ENCODE assay signal across 1 mouse cellular context in the genomic region with DNA sequence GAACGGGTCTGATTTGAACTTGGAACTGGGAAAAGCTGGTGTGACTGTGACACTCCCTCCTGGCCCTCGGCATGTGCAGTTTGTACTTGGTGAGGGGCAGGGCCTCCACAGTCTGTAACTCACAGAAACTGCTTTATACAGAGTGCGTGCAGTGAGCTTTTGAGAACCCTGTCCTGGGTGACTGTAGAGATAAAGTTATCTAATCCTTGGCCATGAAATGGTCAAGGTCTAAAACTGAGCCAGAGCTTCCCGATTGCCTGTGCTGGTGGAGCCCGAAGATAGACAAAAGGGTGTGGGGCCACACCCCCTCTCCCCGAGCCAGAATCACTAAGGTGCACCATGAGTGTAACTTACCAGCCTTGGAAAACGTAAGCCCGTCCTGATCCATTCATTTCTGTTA.
TF ChIP-seq lines count a peak whose summit lies in the region.

No protein-coding gene starts in this region.

TF ChIP-seq in MEL, 35 proteins besides CTCF, POLR2A, EP300 and RAD21 (continued from another document):
- TF ChIP-seq USF2 (IDR thresholded peaks at IDR 0.05; ENCODE audit: borderline replicate concordance in 1 of 2, insufficient read depth in 1 of 2, low read depth in 1 of 2, low read length in 2 of 2) (no peak), TBP (IDR thresholded peaks at IDR 0.05; ENCODE audit: low read depth, low read length) (no peak), ZKSCAN1 (IDR thresholded peaks at IDR 0.05; ENCODE audit: low read depth, low read length) (no peak), JUND (IDR thresholded peaks at IDR 0.05; ENCODE audit: low read depth, low read length) (no peak), GABPA (IDR thresholded peaks at IDR 0.05; ENCODE audit: low read depth, low read length) (no peak), MAX (IDR thresholded peaks at IDR 0.05; ENCODE audit: low read length) (no peak; the same call in 1 of the 2 replicates), SIN3A (IDR thresholded peaks at IDR 0.05; ENCODE audit: low read length) (peak; percentile 64; the same call in 1 of the 2 replicates), BHLHE40 (IDR thresholded peaks at IDR 0.05; ENCODE audit: borderline replicate concordance, low read depth, low read length) (no peak), HCFC1 (IDR thresholded peaks at IDR 0.05; ENCODE audit: low read depth, low read length) (no peak), MYC (IDR thresholded peaks at IDR 0.05; ENCODE audit: low read depth, low read length) (0 out of 2 replicates have a peak, but pooled peaks have one; percentile 28), TAL1 (IDR thresholded peaks at IDR 0.05; ENCODE audit: low read length) (peak; percentile 16; the same call in 1 of the 2 replicates), POLR2AphosphoS5 (IDR thresholded peaks at IDR 0.05; ENCODE audit: borderline replicate concordance, low read depth, low read length) (no peak), RCOR1 (IDR thresholded peaks at IDR 0.05; ENCODE audit: low read depth, low read length) (no peak), NELFE (IDR thresholded peaks at IDR 0.05; ENCODE audit: low read depth, low read length) (no peak)
